Mouse (Mus musculus) kidney, adult 2 months (tissue): ENCODE results near the gene Prune1.

Experiments
- CTCF ChIP-seq: fragments of 200-500 bp; conservative IDR thresholded peaks from 2 replicates; pipeline ENCODE4 v1.5.1; 2011; ENCODE audit warnings: low read depth, mild to moderate bottlenecking, control low read depth, low read length, moderate library complexity, mixed read lengths; ENCODE audit not compliant: insufficient read depth, insufficient read length
- POLR2A ChIP-seq: fragments of 200-500 bp; IDR thresholded peaks from one replicate; pipeline ENCODE4 v1.6.1; 2011; ENCODE audit warnings: low read depth, low read length, control low read depth

GRCm38 (mm10) chr3:95307100-95307499 is 25.2 kb upstream of the Prune1 start, which contains the start of gene Anxa9:
- no peak for TF ChIP-seq POLR2A
- TF ChIP-seq CTCF = no peak
